Mouse (Mus musculus) myocyte (in vitro differentiated cells): ENCODE measurements around the gene Lypd5.

Experiments
- MAX ChIP-seq: IDR thresholded peaks from one replicate; pipeline ENCODE4 v1.6.1; 2011; ENCODE audit warnings: low read depth, mild to moderate bottlenecking, control low read depth
- POLR2A ChIP-seq: IDR thresholded peaks from one replicate; pipeline ENCODE4 v1.6.1; 2011; ENCODE audit warnings: low read depth, mild to moderate bottlenecking, control low read depth, moderate library complexity; ENCODE audit not compliant: insufficient read length
- POLR2AphosphoS2 ChIP-seq: IDR thresholded peaks from one replicate; pipeline ENCODE4 v1.6.1; 2011; ENCODE audit warnings: low read depth, control low read depth; ENCODE audit not compliant: insufficient read length
- USF1 ChIP-seq: IDR thresholded peaks from one replicate; pipeline ENCODE4 v1.6.1; 2011; ENCODE audit warnings: low read depth, mild to moderate bottlenecking, control low read depth, moderate library complexity

DNA sequence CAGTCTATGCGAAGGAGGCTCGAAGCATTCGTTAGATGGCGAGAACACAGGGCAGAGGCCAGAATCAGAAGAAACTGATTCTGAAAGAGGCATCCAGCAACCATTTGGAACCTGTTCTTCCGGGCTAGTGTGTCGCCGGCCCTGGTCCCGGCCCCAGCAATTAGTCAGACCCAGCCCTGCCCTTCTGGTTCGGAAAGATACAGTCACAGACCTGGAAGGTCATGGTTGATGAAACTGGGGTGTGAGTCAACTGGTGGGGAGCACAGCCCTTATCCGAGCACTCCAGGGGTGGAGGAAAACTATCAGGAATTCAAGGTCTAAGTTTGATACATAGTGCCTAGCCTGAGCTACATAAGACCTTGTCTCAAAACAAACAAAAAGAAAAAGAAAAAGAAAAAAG, 7.1 kb downstream of the Lypd5 start:
- TF ChIP-seq POLR2A: no peak
- TF ChIP-seq MAX: no peak
- TF ChIP-seq POLR2AphosphoS2: no peak
- no peak for TF ChIP-seq USF1
